Mouse (Mus musculus) CD4-positive, CD25-positive, alpha-beta regulatory T cell (primary cell): ENCODE data around the gene Zbtb34. TPM values are rescaled to one million over a fixed set of nuclear protein-coding genes. Genes with fewer than 3 reads are reported as not detected.

ENCODE experiments used
- polyA plus RNA-seq: library from polyadenylated mRNA; unstranded; fragments of 100-300 nt; shearing (Covaris generic); gene quantifications from one replicate; pipeline ENCODE4 v1.2.1, GENCODE M21; 2017

The Zbtb34 gene
- polyA plus RNA-seq = 3.9 TPM

DNA sequence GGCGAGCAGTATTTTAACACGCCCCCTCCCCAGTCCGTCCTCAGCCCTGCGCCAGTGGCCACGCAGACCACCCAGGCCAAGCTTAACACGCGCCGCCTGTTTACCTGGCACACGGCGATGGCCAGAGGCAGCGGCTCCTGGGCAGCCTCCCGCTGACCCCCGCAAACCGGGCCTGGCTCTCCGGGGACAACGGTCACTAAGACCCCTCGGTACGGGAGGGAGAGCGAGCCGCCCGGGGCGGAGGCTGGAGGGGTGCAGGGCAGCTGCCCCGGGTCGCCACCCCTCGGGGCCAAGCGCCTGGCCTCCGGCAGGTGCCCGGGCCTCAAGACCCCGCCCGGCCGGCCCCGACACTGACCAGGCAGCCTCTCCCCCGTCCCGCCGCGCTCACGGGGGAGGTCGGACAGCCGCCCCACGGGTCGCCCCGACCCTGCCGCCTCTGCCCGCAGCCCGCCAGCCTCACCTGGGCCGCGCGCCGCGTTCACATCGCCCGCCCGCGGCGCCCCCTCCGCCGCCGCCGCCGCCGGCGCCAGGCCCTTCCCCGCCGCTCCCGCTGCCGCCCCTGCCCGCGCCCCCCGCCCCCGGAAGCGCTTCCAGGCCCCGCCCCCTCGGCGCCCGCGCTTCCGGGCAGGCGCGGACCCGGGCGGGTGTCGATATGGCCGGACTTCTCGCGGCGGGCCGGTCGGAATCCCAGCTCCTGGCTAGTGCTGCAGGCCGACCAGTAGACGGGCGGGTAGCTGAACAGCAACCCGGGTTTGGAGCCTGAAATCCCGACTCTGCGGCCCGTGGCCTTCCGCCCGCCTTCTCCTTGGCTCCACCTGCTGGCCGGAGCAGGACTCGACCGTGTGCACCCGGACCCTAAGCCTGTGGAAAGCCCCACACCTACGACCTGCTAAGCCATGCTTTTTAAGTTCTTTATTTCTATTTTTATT lies at the start of gene Zbtb34:
Gene Zbtb34 (minus strand): TSS at position 554 of the 929 bp plus-strand sequence.

DNA sequence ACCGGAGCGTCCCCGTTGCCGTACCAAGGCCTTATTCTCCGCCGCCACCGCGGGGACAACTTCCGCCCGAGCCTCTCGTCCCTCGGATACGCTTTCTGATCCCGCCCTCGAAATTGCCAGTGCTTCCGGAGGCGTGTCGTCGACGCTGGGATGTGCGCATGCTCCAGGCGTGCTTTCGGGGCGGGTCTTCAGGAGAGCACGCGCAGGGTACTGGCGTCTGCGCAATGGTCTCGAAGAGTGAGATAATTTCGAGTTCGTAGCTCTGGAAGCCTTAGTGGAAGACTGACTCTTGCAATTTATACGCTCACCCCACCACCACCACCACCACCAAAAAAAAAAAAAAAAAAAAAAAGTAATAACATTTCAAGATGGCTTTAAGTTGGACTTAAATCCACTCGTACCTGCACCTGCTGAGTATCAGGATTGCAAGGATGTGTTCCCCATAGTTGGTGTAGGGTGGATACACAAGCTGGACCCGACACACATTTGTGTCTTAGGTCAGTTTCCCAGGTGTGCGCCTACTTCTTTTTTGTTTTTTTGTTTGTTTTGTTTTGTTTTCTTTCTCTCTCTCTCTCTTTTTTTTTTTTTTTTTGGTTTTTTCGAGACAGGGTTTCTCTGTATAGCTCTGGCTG lies 37.5 kb upstream of the Zbtb34 start, which contains the start of gene Zbtb43:
Gene Zbtb43 (minus strand): TSS at position 94 of the 632 bp plus-strand sequence.

DNA sequence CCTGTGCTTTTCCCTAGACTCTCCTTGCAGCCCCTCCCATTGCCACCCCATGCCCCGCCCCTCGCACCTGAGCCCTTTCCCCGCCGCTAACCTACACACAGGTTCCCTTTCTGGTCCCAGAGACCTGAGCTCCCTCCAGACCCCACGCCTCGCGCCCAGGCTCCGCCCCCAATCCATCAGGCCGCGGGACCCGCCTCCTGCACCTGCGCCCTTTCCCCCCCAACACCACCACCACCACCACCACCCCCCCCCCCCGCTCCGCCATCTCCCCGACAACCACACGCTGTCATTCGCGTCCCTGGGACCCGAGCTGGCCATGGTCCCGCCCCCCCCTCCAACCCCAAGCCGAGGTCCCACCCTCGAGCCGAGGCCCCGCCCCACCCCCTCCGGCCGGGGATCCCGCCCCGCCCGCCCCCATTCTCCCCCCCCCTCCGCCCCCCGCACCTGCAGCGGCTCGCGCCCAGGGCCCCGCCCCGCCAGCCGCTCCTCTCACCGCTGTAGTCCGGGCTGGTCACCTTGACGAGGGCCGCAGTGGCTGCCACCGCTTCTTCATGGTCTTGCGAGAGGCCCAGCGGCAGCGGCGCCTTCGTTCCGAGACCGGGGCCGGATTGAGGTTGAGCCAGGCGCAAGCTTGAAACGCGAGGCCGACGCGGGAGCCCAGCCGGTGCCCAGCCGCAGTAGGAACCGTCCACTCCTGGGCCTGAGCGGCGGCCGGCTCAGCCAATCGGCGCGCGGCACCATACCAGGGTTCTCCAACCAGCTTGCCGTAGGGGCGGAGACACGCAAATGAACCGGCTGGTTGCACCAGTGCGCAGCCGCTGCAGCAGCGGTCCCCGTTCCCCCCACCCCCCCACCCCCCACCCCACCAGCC lies 60.1 kb downstream of the Zbtb34 start, which contains the start of gene Ralgps1:
Gene Ralgps1 (minus strand): TSS at position 710 of the 871 bp plus-strand sequence.

Other genes with a start within 250 kb of the Zbtb34 start
- gene Angptl2, start 215.3 kb downstream of the Zbtb34 start, polyA plus RNA-seq = 18.2 TPM
- 10.4 TPM for gene Ralgps1, start 59.8 kb downstream of the Zbtb34 start, polyA plus RNA-seq
- 17.8 TPM for gene Zbtb43, start 37.2 kb upstream of the Zbtb34 start, polyA plus RNA-seq
- gene Lmx1b, start 209.2 kb upstream of the Zbtb34 start, polyA plus RNA-seq = not detected